Mouse (Mus musculus) common myeloid progenitor, adult 5-6 weeks (primary cell): ENCODE data around the gene Cstad. TPM values are rescaled to one million over a fixed set of nuclear protein-coding genes. Genes with fewer than 3 reads are reported as not detected.

Experiments
- ATAC-seq: replicated peaks from 2 replicates; pipeline ENCODE4 v1.8.0; 2016; ENCODE audit warnings: low read depth, mild to moderate bottlenecking, moderate TSS enrichment, inconsistent platforms; ENCODE audit not compliant: poor library complexity, severe bottlenecking
- total RNA-seq: library from RNA; stranded (forward); fragments of 200-1000, 187-1606 nt; gene quantifications from 2 replicates; pipeline ENCODE4 v1.2.3, GENCODE M21; 2017

Gene Cstad
- total RNA-seq, 1 experiment from 2014 or later = not detected

- ATAC-seq = no peak
Measured at GRCm38 (mm10) chr2:30593636-30594310, 1.1 kb upstream of the Cstad start.

- ATAC-seq = no peak
Measured at GRCm38 (mm10) chr2:30595796-30596195, 956 bp downstream of the Cstad start.

DNA sequence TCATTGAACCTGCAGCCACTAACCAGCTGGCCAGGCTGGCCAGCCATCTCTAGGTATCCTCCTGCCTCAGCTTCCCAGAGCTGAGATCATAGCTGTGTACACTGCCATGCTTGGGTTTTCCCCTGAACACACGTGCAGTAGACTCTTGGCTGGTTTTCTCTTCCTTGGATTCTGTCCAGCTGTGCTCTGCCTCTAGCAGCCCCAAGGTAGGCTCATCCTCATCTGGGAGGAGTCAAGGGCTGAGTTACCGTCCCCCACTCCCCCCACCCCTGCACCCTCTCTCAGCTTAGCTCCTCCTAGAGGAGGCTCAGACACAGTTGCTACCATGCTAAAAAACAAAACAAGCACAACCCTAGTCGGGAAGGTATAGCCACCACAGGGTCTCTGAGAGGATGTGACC, 4.8 kb downstream of the Cstad start:
- ATAC-seq = no peak

DNA sequence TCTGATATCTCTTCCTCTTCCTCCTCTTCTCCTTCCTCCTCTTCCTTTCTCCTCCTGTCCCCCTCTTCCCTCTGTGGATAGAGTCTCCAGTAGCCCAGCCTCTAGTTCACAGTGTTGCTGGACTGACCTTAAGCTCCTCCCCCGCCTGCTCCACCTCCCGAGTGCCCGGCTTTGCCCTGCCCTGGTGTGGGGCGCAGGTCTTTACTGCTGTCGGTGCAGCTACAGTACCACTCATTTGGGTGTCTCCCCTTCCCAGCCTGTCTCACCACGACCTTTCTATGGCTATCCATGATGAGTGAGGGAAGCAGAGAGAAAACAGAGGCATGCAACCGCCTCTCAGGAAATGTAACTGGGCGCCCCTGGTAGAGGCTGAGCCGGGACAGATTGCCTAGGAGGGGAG, 5.5 kb downstream of the Cstad start:
- ATAC-seq = peak; percentile 42; the same call in 1 of the 2 replicates

GRCm38 (mm10) chr2:30600965-30601841, 6.4 kb downstream of the Cstad start:
- no peak for ATAC-seq

DNA sequence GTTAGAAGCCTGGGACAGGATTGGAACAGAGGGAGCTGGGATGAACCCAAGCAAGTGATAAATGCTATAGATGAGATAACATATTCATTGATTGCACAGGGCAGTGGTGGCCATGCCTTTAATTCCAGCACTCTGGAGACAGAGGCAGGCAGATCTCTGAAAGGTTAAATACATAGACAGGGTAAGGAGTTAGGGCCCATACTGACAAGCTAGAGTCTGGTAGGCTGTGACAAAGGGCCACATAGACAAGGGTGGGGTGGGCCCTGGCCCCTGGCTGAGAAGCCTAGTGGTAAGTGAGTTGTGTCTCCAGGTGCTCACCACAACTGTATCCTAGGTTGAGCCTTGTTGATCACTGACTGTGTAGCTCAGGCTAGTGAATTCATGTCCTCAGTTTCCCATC, 7.6 kb downstream of the Cstad start:
- ATAC-seq = no peak

DNA sequence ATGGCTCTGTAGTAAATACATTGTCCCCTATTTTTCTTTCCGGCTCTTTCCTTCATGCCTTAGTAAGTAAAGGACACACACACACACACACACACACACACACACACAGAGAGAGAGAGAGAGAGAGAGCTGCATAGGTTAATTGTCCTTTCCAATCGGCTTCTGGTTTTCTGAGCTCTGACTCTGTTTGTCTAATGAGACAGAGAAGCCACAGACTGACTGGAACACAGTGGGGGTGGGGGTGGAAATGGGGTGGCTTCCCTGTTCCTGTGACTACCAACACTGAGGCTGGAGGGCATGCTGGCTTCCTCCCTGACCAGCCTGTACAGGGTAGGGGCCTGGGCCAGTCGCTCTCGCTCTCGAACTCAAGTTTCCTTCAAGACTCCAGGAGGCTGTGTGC, 8.9 kb downstream of the Cstad start:
- 0 out of 2 replicates have a peak, but pooled peaks have one; percentile 7 for ATAC-seq

DNA sequence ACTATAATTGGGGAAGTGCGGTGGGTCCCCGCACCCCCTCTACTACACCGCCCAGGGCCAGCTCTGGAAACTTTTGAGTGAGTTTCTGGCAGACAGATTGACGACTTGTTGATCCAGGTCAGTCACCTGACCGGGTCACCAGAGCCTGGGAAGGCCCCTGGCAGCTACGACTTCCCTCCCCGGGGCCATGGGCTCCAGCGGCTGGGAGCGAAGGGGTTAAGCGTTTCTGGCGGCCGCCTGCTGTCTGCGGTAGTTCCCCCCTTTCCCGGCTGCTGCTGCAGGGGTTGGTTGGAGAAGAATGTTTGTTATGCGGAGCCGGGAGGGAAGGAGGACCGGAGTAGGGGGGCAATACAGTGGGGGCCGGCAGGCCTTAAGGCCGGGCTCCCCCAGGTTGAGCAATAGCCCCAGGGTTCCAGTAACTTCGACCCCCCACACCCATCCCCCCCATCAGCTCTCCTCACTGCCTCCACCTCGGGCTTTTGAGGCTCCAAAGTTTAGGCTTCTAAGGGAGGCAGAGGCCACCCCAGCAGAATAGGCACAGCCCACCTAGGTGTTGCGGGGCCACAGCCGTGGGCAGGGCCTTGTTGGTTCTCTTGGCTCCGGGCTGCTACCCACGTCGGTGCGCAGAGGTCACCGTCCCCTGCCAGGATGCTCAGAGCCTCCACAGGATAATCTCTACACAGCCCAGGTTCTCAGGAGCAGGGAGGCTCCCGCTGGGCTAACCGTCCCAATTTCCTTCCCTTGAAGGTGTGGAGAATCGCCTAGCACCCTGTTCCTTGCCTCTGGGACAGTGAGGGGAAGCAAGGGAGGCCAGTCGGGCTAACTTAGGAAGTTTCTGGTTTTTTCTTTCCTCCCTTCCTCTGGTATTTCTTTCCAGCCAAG, 10.3 kb downstream of the Cstad start:
- ATAC-seq = peak; percentile 40

- no peak for ATAC-seq
Measured at GRCm38 (mm10) chr2:30605762-30606051, 10.9 kb downstream of the Cstad start.

DNA sequence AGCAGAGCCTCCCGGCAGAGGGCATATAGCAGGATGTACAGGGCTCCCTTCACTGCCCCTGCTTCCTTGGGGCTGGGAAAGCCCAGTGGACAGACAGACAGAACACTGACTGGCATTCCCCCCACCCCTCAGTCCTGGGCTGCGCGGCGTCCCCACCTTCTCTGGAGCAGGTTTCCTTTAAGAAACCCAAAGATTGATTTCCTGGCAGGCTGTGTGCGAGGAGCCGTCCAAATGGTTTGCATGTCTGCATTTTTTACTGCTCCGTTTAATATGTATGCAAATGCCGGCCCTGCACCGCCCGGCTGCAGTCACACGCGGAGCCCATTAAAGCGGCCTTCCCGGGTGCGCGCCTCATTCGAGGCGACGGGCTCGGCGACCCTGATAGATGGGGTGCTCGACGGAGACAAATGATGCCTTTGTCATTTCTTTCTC, 11.8 kb downstream of the Cstad start:
- no peak for ATAC-seq

GRCm38 (mm10) chr2:30607941-30608340, 13.1 kb downstream of the Cstad start:
- no peak for ATAC-seq

- ATAC-seq = no peak
Measured at GRCm38 (mm10) chr2:30608690-30609201, 13.9 kb downstream of the Cstad start.

GRCm38 (mm10) chr2:30613574-30613973, 18.7 kb downstream of the Cstad start:
- ATAC-seq = no peak

- no peak for ATAC-seq
Measured at GRCm38 (mm10) chr2:30614151-30614923, 19.5 kb downstream of the Cstad start.

GRCm38 (mm10) chr2:30615869-30616268, 21.0 kb downstream of the Cstad start:
- ATAC-seq = no peak

DNA sequence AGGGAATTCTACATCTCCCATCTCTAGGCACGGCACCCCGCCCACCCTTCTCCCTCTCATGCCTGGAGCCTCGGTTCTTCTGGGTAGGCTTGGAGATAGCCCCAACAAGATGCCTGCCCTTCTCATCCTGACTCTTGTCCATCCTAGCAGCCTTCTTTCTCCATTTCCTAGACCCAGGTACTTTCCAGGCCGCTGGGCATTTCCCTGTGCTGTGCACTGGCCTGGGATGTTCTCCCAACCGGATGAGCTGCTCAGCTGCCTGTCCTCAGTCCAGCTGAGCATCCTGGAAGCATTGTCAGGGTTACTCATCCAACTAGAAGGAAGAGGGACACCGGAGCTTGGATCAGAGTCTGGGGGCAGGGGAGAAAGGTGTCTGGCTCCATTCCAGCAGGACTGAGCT, 21.6 kb downstream of the Cstad start:
- no peak for ATAC-seq

GRCm38 (mm10) chr2:30618487-30619248, 23.8 kb downstream of the Cstad start:
- ATAC-seq = peak; percentile 87

DNA sequence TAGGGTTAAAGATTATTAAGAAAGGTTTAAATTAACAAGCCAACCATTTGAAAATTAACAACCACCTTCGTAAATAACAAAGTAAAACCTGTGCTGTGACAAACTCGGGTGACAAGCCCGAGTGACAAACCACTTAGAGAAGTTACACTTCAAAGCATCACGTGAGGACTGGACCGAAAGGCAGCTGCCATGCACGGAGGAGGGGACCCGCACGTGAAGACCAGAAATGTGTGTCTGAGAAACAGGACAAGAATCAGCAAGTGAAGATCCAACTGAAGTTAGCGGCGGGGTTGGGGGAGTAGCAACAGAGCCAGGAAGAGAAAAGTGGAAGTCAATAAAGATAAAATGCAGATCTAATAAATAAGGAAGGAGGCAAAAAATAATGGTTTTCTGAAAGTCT, 29.0 kb downstream of the Cstad start:
- no peak for ATAC-seq

DNA sequence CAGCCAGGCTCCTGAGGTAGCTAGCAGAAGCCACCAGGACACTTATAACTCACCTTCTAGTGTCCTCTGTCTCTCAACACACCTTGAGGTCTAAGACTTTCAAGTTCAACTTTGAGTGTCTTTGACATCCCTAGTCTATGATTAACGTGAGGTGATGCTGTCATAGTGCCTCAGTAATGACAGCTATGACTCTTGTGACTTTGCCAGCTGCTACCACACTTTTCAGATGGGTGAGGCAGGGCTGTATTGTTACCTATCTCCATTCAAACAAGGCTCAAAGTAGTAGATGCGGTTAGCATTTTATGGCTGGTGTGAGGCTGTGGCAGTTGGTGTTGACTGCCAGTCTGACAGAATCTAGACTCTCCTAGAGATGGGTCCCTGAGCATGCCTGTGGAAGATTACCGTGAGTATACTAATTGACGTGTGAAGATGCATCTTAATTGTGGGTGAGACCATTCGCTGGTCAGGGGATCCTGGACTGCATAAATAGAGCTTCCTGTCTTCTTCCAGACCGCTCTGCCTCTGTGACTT, 30.5 kb downstream of the Cstad start:
- no peak for ATAC-seq
